In the genomic region with DNA sequence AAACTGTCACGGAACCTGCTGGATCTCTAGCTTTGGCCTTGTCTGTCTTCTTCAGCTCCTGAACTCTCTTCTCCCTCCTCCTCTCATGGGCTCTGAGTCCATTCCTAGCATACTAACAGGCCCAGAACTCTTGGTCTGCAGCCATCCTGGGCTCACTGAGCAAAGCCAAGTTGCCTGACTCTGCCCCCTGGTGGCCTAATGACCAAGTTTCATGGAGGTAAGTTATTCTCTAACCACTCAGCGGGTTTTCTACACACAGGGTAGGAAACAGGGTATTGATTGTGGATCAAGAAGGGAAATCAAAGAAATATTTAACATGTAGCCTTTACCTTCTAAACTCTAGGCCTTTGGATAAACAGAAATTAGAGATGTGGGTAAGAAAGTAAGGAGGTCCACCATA, we compare ENCODE assay signal across 9 mouse cellular contexts. TPM values are rescaled to one million over a fixed set of nuclear protein-coding genes. Genes with fewer than 3 reads are reported as not detected.
DNase-seq lines count a peak whose midpoint lies in the region; ATAC-seq and TF ChIP-seq lines count a peak whose summit lies in the region.
"Had no signal": no experiment of that assay in that cellular context is flagged by ENCODE, and none has a peak within 500 bp of the region (broad histone marks: within the 10 kb centered on the region; RNA-seq: fewer than 3 reads in every experiment).

A gene (plus strand): TSS at position 21 of the 400 bp plus-strand sequence.

- no peak within 1 kb of the TSS for H3K4me3 ChIP-seq in bone marrow, adult 2 months (replicated peaks; ENCODE audit: control insufficient read depth, low read depth, low read length)
- no peak within 1 kb of the TSS for H3K4me3 ChIP-seq in heart, embryonic 10.5 days
- H3K4me3 ChIP-seq in kidney, embryonic 16.5 days (ENCODE audit: low read length), result no peak within 1 kb of the TSS
- no peak within 1 kb of the TSS for H3K4me3 ChIP-seq in liver, adult 2 months (ENCODE audit: insufficient read depth, low read depth, low read length)
- H3K4me3 ChIP-seq: embryonic facial prominence, embryonic 12.5 days had no signal

- H3K79me2 ChIP-seq in liver, adult 2 months (ENCODE audit: control insufficient read depth, insufficient read depth, low read length), result no peaks in the 10 kb centered on the region

- H3K4me2 ChIP-seq in kidney, embryonic 16.5 days (replicated peaks; ENCODE audit: low read depth, low read length), result no peak within 1 kb of the TSS
- H3K4me2 ChIP-seq: embryonic facial prominence, embryonic 12.5 days had no signal

- WGBS in bone marrow, adult 2 months, result 44% methylated on average over 2 of the region's 2 CpGs
- 42% methylated on average over 2 of the region's 2 CpGs for WGBS in heart, embryonic 10.5 days
- 44% methylated on average over 2 of the region's 2 CpGs for WGBS in kidney, embryonic 16.5 days
- 29% methylated on average over 2 of the region's 2 CpGs for WGBS in liver, adult 2 months

- no peaks in the 10 kb centered on the region for H3K36me3 ChIP-seq in heart, embryonic 10.5 days
- no peaks in the 10 kb centered on the region for H3K36me3 ChIP-seq in kidney, embryonic 16.5 days (ENCODE audit: insufficient read depth, low read length)
- H3K36me3 ChIP-seq in liver, adult 2 months (ENCODE audit: control insufficient read depth, insufficient read depth, low read length), result no peaks in the 10 kb centered on the region
- H3K36me3 ChIP-seq in splenic B cell, adult 2 months (ENCODE audit: control insufficient read depth, insufficient read depth, low read length, poor library complexity, severe bottlenecking), result no peaks in the 10 kb centered on the region
- H3K36me3 ChIP-seq: embryonic facial prominence, embryonic 12.5 days had no signal

- no peaks in the 10 kb centered on the region for H3K9me3 ChIP-seq in heart, embryonic 10.5 days
- H3K9me3 ChIP-seq in kidney, embryonic 16.5 days (ENCODE audit: low read length), result no peaks in the 10 kb centered on the region
- H3K9me3 ChIP-seq: embryonic facial prominence, embryonic 12.5 days had no signal

- no peaks in the 10 kb centered on the region for H3K27me3 ChIP-seq in heart, embryonic 10.5 days (ENCODE audit: insufficient read depth, poor library complexity, severe bottlenecking)
- no peaks in the 10 kb centered on the region for H3K27me3 ChIP-seq in kidney, embryonic 16.5 days (ENCODE audit: insufficient read depth, low read length)
- no peaks in the 10 kb centered on the region for H3K27me3 ChIP-seq in liver, adult 2 months (ENCODE audit: control insufficient read depth, insufficient read depth, low read length)
- no peaks in the 10 kb centered on the region for H3K27me3 ChIP-seq in splenic B cell, adult 2 months (ENCODE audit: control insufficient read depth, insufficient read depth, low read length, poor library complexity, severe bottlenecking)
- H3K27me3 ChIP-seq: embryonic facial prominence, embryonic 12.5 days had no signal

- H3K27ac ChIP-seq in bone marrow, adult 2 months (ENCODE audit: control insufficient read depth, insufficient read depth, low read depth, low read length, poor library complexity), result no peak within 1 kb of the TSS
- peak within 1 kb of the TSS; percentile 47; the same call in 1 of the 2 replicates for H3K27ac ChIP-seq in heart, embryonic 10.5 days
- H3K27ac ChIP-seq in kidney, embryonic 16.5 days (ENCODE audit: low read length), result 0 out of 2 replicates have a peak within 1 kb of the TSS, but pooled peaks have one; percentile 1
- H3K27ac ChIP-seq in liver, adult 2 months (replicated peaks; ENCODE audit: insufficient read depth, low read depth, low read length), result no peak within 1 kb of the TSS
- H3K27ac ChIP-seq: embryonic facial prominence, embryonic 12.5 days had no signal

- H3K9ac ChIP-seq in kidney, embryonic 16.5 days (replicated peaks; ENCODE audit: low read length), result no peak within 1 kb of the TSS
- H3K9ac ChIP-seq in liver, adult 2 months (ENCODE audit: low read depth, low read length), result no peak within 1 kb of the TSS
- H3K9ac ChIP-seq: embryonic facial prominence, embryonic 12.5 days had no signal

- peak; percentile 88 for ATAC-seq in erythroblast, adult 5-6 weeks (replicated peaks; ENCODE audit: low FRiP score, poor library complexity, severe bottlenecking)
- ATAC-seq in kidney, embryonic 16.5 days (ENCODE audit: low FRiP score, low TSS enrichment), result peak; percentile 73

- peak; percentile 85 for TF ChIP-seq CTCF in bone marrow, adult 2 months (IDR thresholded peaks at IDR 0.05; ENCODE audit: control insufficient read depth, insufficient read depth, low read length)
- TF ChIP-seq CTCF in liver, adult 2 months (IDR thresholded peaks at IDR 0.05; ENCODE audit: low read depth, low read length), result peak; percentile 90

- peaks cover 6% of the 10 kb centered on the region; the same call in 1 of the 2 replicates for H3K4me1 ChIP-seq in bone marrow, adult 2 months (ENCODE audit: control insufficient read depth, insufficient read depth, low read length)
- H3K4me1 ChIP-seq in heart, embryonic 10.5 days, result peaks cover 19% of the 10 kb centered on the region
- H3K4me1 ChIP-seq in kidney, embryonic 16.5 days (ENCODE audit: insufficient read depth, low read length), result peaks cover 8% of the 10 kb centered on the region
- peaks cover 11% of the 10 kb centered on the region for H3K4me1 ChIP-seq in liver, adult 2 months (ENCODE audit: control insufficient read depth, insufficient read depth, low read length)
- H3K4me1 ChIP-seq: embryonic facial prominence, embryonic 12.5 days had no signal

- no peak for TF ChIP-seq POLR2A in bone marrow, adult 2 months (IDR thresholded peaks at IDR 0.05; ENCODE audit: borderline replicate concordance, control insufficient read depth, low read depth, low read length)
- no peak for TF ChIP-seq POLR2A in liver, adult 2 months (IDR thresholded peaks at IDR 0.05; ENCODE audit: extremely low read depth, insufficient read depth, low read length)

- DNase-seq in CD4-positive helper T cell, adult 2 months (ENCODE audit: low read depth, low spot score), result peak; percentile 77
- peak; percentile 91 for DNase-seq in heart, embryonic 10.5 days (ENCODE audit: low spot score)
- peak; percentile 72 for DNase-seq in liver, adult 2 months (ENCODE audit: extremely low read depth, low read depth, low spot score)
- DNase-seq in naive thymus-derived CD4-positive, alpha-beta T cell, adult 2 months (ENCODE audit: low read depth), result peak; percentile 89
- DNase-seq in splenic B cell, adult 2 months (ENCODE audit: low read depth, low spot score), result peak; percentile 86

RNA-seq across cellular contexts. Expression of the gene that starts here (rescaled TPM):
- not detected in 2 replicates for polyA plus RNA-seq in bone marrow, adult 2 months (2011; ENCODE audit: insufficient read depth, insufficient read length, low replicate concordance, missing spikeins)
- not detected in 2 replicates for total RNA-seq in erythroblast, adult 5-6 weeks (2015; ENCODE audit: low replicate concordance)
- not detected in 2 replicates for total RNA-seq in erythroblast, adult 5-6 weeks (2017; ENCODE audit: low replicate concordance)
- polyA plus RNA-seq in heart, embryonic 10.5 days (2016; fragmentation: Nextera tagmentation; extraction: Ambion mirVana), result 0.11 TPM in 1 of 2 replicates, not detected in the other
- polyA plus RNA-seq in kidney, embryonic 16.5 days (2015; fragmentation: Nextera tagmentation; extraction: Ambion mirVana), result not detected in 2 replicates
- total RNA-seq in liver, adult 2 months (2014; rRNA removed), result 0.09 and 0.13 TPM in 2 replicates
- polyA plus RNA-seq in liver, adult 2 months (2012; rRNA removed), result 0.07 TPM in 1 of 2 replicates, not detected in the other
- polyA plus RNA-seq: embryonic facial prominence, embryonic 12.5 days had no signal

Comparison
In these comparisons a context has a peak if more than half of its experiments do, and no peak if none do; other contexts are left out.
1. Peak in ATAC-seq in erythroblast, adult 5-6 weeks; RNA of the gene not detected or under 1 TPM.
2. Peak in DNase-seq and H3K27ac ChIP-seq in heart, embryonic 10.5 days; RNA of the gene not detected or under 1 TPM.
3. Peak in ATAC-seq and H3K27ac ChIP-seq in kidney, embryonic 16.5 days; RNA of the gene not detected or under 1 TPM.
4. Peak in DNase-seq in liver, adult 2 months; RNA of the gene not detected or under 1 TPM.